Mouse (Mus musculus) mature B cell (primary cell): ENCODE data around the gene Gper1.

ENCODE experiments used
- in situ Hi-C: fragments of 300-500 bp; cut with MboI; formaldehyde crosslinking; loops from 2 replicates; pipeline ENCODE4 v1.14.3; 2019

Gper1 gene

GRCm38 (mm10) chr5:139423026-139423865 is at the start of gene Gper1:
Gper1 (plus strand) TSS chr5:139423151.
- in situ Hi-C loops, result no loop called here

- in situ Hi-C loops, result no loop called here
These were observed 49.0 kb upstream of the Gper1 start for GRCm38 (mm10) chr5:139373889-139374444.

GRCm38 (mm10) chr5:139374841-139375240 is 48.1 kb upstream of the Gper1 start:
- in situ Hi-C loops, result no loop called here

GRCm38 (mm10) chr5:139377468-139378270 is 45.3 kb upstream of the Gper1 start, which contains the start of gene Gpr146:
Gpr146 (plus strand) TSS chr5:139377697.
- in situ Hi-C loops, result no loop called here

- in situ Hi-C loops, result no loop called here
These were observed 44.7 kb upstream of the Gper1 start for GRCm38 (mm10) chr5:139378271-139378556.

- in situ Hi-C loops, result no loop called here
These were observed 43.8 kb upstream of the Gper1 start for GRCm38 (mm10) chr5:139378986-139379629.

- in situ Hi-C loops, result no loop called here
These were observed 43.1 kb upstream of the Gper1 start for GRCm38 (mm10) chr5:139379771-139380384.

- in situ Hi-C loops, result no loop called here
These were observed 42.3 kb upstream of the Gper1 start for GRCm38 (mm10) chr5:139380385-139381248.

GRCm38 (mm10) chr5:139381586-139382513 is 41.1 kb upstream of the Gper1 start:
- in situ Hi-C loops, result no loop called here

GRCm38 (mm10) chr5:139382760-139383159 is 40.2 kb upstream of the Gper1 start:
- in situ Hi-C loops, result no loop called here

- in situ Hi-C loops, result no loop called here
These were observed 39.7 kb upstream of the Gper1 start for GRCm38 (mm10) chr5:139383234-139383633.

- in situ Hi-C loops, result no loop called here
These were observed 38.4 kb upstream of the Gper1 start for GRCm38 (mm10) chr5:139384531-139384930.

- in situ Hi-C loops, result no loop called here
These were observed 36.9 kb upstream of the Gper1 start for GRCm38 (mm10) chr5:139386047-139386446.

- in situ Hi-C loops, result no loop called here
These were observed 35.4 kb upstream of the Gper1 start for GRCm38 (mm10) chr5:139387329-139388194.

GRCm38 (mm10) chr5:139388195-139388570 is 34.8 kb upstream of the Gper1 start:
- in situ Hi-C loops, result no loop called here

- in situ Hi-C loops, result no loop called here
These were observed 34.0 kb upstream of the Gper1 start for GRCm38 (mm10) chr5:139388694-139389675.

GRCm38 (mm10) chr5:139389676-139390061 is 33.3 kb upstream of the Gper1 start:
- in situ Hi-C loops, result no loop called here
